Mouse (Mus musculus) hindbrain, embryonic 16.5 days (tissue): ENCODE results near the gene Il4i1. TPM values are rescaled to one million over a fixed set of nuclear protein-coding genes. Genes with fewer than 3 reads are reported as not detected.

Source experiments
- ATAC-seq: fragments of 200-750 bp; cut with Nextera tagmentation; 2 replicates; pipeline ENCODE4 v1.8.0; 2017; ENCODE audit warnings: moderate TSS enrichment, moderate library complexity
- H3K27ac ChIP-seq: fragments of 300-500 bp; sonication (generic); 2 replicates; pipeline ENCODE4 v1.5.1; 2014; ENCODE audit warnings: low read depth, mild to moderate bottlenecking, control low read depth, low read length, moderate library complexity
- H3K27me3 ChIP-seq: fragments of 300-500 bp; sonication (generic); replicated peaks from 2 replicates; pipeline ENCODE4 v1.6.1; 2014; ENCODE audit warnings: low read length; ENCODE audit not compliant: control insufficient read depth, insufficient read depth
- H3K36me3 ChIP-seq: fragments of 300-500 bp; sonication (generic); 2 replicates; pipeline ENCODE4 v1.6.1; 2014; ENCODE audit warnings: mild to moderate bottlenecking, low read length, moderate library complexity, mixed read lengths; ENCODE audit not compliant: control insufficient read depth, insufficient read depth
- H3K4me1 ChIP-seq: fragments of 300-500 bp; sonication (generic); 2 replicates; pipeline ENCODE4 v1.6.1; 2014; ENCODE audit warnings: low read depth, low read length; ENCODE audit not compliant: control insufficient read depth, insufficient read depth
- H3K4me2 ChIP-seq: fragments of 300-500 bp; sonication (generic); 2 replicates; pipeline ENCODE4 v1.6.1; 2014; ENCODE audit warnings: mild to moderate bottlenecking, low read length, control low read depth, moderate library complexity
- H3K4me3 ChIP-seq: fragments of 300-500 bp; sonication (generic); 2 replicates; pipeline ENCODE4 v1.5.1; 2014; ENCODE audit warnings: mild to moderate bottlenecking, low read length, control low read depth, moderate library complexity
- H3K9ac ChIP-seq: fragments of 300-500 bp; sonication (generic); 2 replicates; pipeline ENCODE4 v1.6.1; 2014; ENCODE audit warnings: low read depth, mild to moderate bottlenecking, control low read depth, low read length, moderate library complexity
- H3K9me3 ChIP-seq: fragments of 300-500 bp; sonication (generic); 2 replicates; pipeline ENCODE4 v1.6.1; 2014; ENCODE audit warnings: mild to moderate bottlenecking, low read length, moderate library complexity; ENCODE audit not compliant: control insufficient read depth
- WGBS: fragments of 180-500 bp; shearing (Covaris S2); extraction: QIAGEN DNeasy Blood & Tissue Kit; methylation state at CpG from one replicate; pipeline ENCODE4 v1.1.7; 2014; 5-methylcytosine and 5-hydroxymethylcytosine counted together
- polyA plus RNA-seq: library from polyadenylated mRNA; unstranded; fragments of >200 nt; fragmentation: Nextera tagmentation; extraction: Ambion mirVana; gene quantifications from 2 replicates; pipeline ENCODE4 v1.2.1, GENCODE M21; 2015

The Il4i1 gene
- polyA plus RNA-seq, 1 experiment from 2014 or later, result 1.7 TPM

GRCm38 (mm10) chr7:44864595-44865542 lies 48.7 kb downstream of the Il4i1 start:
- H3K4me1 ChIP-seq, result peaks cover 46% of the 10 kb centered on the region
- no peak for ATAC-seq
- peak overlapping the region; percentile 3; the same call in 1 of the 2 replicates for H3K9ac ChIP-seq
- no peak overlapping the region for H3K4me2 ChIP-seq
- H3K36me3 ChIP-seq, result peaks cover 36% of the 10 kb centered on the region
- H3K4me3 ChIP-seq, result no peak overlapping the region
- peak overlapping the region; percentile 20; the same call in 1 of the 2 replicates for H3K27ac ChIP-seq
- 78% methylated on average over 23 of the region's 24 CpGs for WGBS
- no peaks in the 10 kb centered on the region for H3K27me3 ChIP-seq
- H3K9me3 ChIP-seq, result no peaks in the 10 kb centered on the region

GRCm38 (mm10) chr7:44866276-44867009 lies 50.3 kb downstream of the Il4i1 start:
- H3K9me3 ChIP-seq, result no peaks in the 10 kb centered on the region
- peak overlapping the region; percentile 94 for H3K4me2 ChIP-seq
- no peaks in the 10 kb centered on the region for H3K27me3 ChIP-seq
- H3K9ac ChIP-seq, result peak overlapping the region; percentile 89
- H3K27ac ChIP-seq, result peak overlapping the region; percentile 57
- peaks cover 45% of the 10 kb centered on the region for H3K4me1 ChIP-seq
- H3K4me3 ChIP-seq, result peak overlapping the region; percentile 11
- WGBS, result 42% methylated on average over 15 of the region's 15 CpGs
- no peak for ATAC-seq
- peaks cover 35% of the 10 kb centered on the region for H3K36me3 ChIP-seq

- Histone ChIP-seq H3K27ac (peak overlapping the region; percentile 57), H3K9ac (peak overlapping the region; percentile 89), H3K27me3 (no peaks in the 10 kb centered on the region), H3K4me2 (peak overlapping the region; percentile 94), H3K36me3 (peaks cover 31% of the 10 kb centered on the region), H3K9me3 (no peaks in the 10 kb centered on the region), H3K4me3 (peak overlapping the region; percentile 71), H3K4me1 (peaks cover 45% of the 10 kb centered on the region)
- no peak for ATAC-seq
- 66% methylated on average over 19 of the region's 19 CpGs for WGBS
Measured at GRCm38 (mm10) chr7:44867010-44867702, 51.0 kb downstream of the Il4i1 start.

GRCm38 (mm10) chr7:44867802-44868201 lies 51.6 kb downstream of the Il4i1 start:
- peaks cover 24% of the 10 kb centered on the region for H3K36me3 ChIP-seq
- WGBS, result 37% methylated on average over 9 of the region's 9 CpGs
- H3K9me3 ChIP-seq, result no peaks in the 10 kb centered on the region
- peaks cover 45% of the 10 kb centered on the region for H3K4me1 ChIP-seq
- peak overlapping the region; percentile 71 for H3K4me3 ChIP-seq
- H3K27me3 ChIP-seq, result no peaks in the 10 kb centered on the region
- no peak for ATAC-seq
- H3K4me2 ChIP-seq, result peak overlapping the region; percentile 94
- peak overlapping the region; percentile 89 for H3K9ac ChIP-seq
- no peak overlapping the region; the same call in 1 of the 2 replicates for H3K27ac ChIP-seq

GRCm38 (mm10) chr7:44868465-44868864 lies 52.3 kb downstream of the Il4i1 start:
- Histone ChIP-seq H3K36me3 (peaks cover 18% of the 10 kb centered on the region), H3K4me3 (peak overlapping the region; percentile 71), H3K4me2 (peak overlapping the region; percentile 94), H3K27ac (peak overlapping the region; percentile 98), H3K9me3 (no peaks in the 10 kb centered on the region), H3K27me3 (no peaks in the 10 kb centered on the region), H3K4me1 (peaks cover 45% of the 10 kb centered on the region), H3K9ac (peak overlapping the region; percentile 89)
- 5% methylated on average over 16 of the region's 16 CpGs for WGBS
- ATAC-seq, result no peak

GRCm38 (mm10) chr7:44868919-44869696 lies 52.9 kb downstream of the Il4i1 start:
- H3K4me3 ChIP-seq, result peak overlapping the region; percentile 71
- peak overlapping the region; percentile 98 for H3K27ac ChIP-seq
- H3K9ac ChIP-seq, result peak overlapping the region; percentile 89
- under 1% methylated on average over 68 of the region's 108 CpGs for WGBS
- no peaks in the 10 kb centered on the region for H3K9me3 ChIP-seq
- no peaks in the 10 kb centered on the region for H3K27me3 ChIP-seq
- H3K4me2 ChIP-seq, result peak overlapping the region; percentile 94
- ATAC-seq, result peak; percentile 14
- H3K4me1 ChIP-seq, result peaks cover 45% of the 10 kb centered on the region
- H3K36me3 ChIP-seq, result peaks cover 11% of the 10 kb centered on the region

GRCm38 (mm10) chr7:44869697-44870528 lies 53.7 kb downstream of the Il4i1 start, which contains the start of gene Ptov1:
Gene Ptov1, minus strand, starts transcription at chr7:44869788.
- peaks cover 3% of the 10 kb centered on the region for H3K36me3 ChIP-seq
- H3K4me1 ChIP-seq, result peaks cover 41% of the 10 kb centered on the region
- peak within 1 kb of the TSS; percentile 71 for H3K4me3 ChIP-seq
- peak; percentile 96 for ATAC-seq
- no peaks in the 10 kb centered on the region for H3K9me3 ChIP-seq
- WGBS, result 10% methylated on average over 29 of the region's 29 CpGs
- H3K27me3 ChIP-seq, result no peaks in the 10 kb centered on the region
- peak within 1 kb of the TSS; percentile 98 for H3K27ac ChIP-seq
- peak within 1 kb of the TSS; percentile 94 for H3K4me2 ChIP-seq
- H3K9ac ChIP-seq, result peak within 1 kb of the TSS; percentile 89
